9 mouse cellular contexts compared by ENCODE assay signal in the genomic region with DNA sequence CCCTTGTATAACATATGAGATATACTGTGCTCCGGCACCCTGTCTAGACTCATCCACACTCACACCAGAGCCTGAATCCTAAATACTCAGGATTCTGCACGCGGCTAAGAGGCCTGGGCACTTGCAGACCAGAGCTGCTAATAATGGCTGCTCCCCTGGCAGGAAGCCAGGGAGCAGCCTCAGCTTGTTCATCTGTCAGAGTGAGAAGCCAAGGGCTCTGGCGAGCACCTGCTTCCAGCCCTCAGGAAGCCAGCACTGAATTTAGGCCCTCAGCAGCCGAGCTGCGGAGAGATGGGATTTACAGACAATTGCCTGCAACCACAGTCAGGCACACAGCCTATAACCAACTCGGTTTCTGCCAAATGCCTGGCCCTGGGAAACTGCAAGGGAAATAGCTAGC. TPM values are rescaled to one million over a fixed set of nuclear protein-coding genes. Genes with fewer than 3 reads are reported as not detected.
A peak's percentile ranks its signal among the peaks of the same experiment; 100 is the strongest.
DNase-seq lines count a peak whose midpoint lies in the region; ATAC-seq and TF ChIP-seq lines count a peak whose summit lies in the region.
"Had no signal": no experiment of that assay in that cellular context is flagged by ENCODE, and none has a peak within 500 bp of the region (broad histone marks: within the 10 kb centered on the region; RNA-seq: fewer than 3 reads in every experiment).

No protein-coding gene starts in this region.

- H3K27ac ChIP-seq in cerebellum, adult 2 months (ENCODE audit: insufficient read depth, low read length), result peak overlapping the region; percentile 10; the same call in 1 of the 2 replicates
- peak overlapping the region; percentile 13; the same call in 1 of the 2 replicates for H3K27ac ChIP-seq in hindbrain, embryonic 16.5 days (ENCODE audit: low read depth, low read length)
- no peak overlapping the region for H3K27ac ChIP-seq in neural tube, embryonic 12.5 days

- TF ChIP-seq POLR2A in cerebellum, adult 2 months (IDR thresholded peaks at IDR 0.05; ENCODE audit: borderline replicate concordance, insufficient read depth, low read length), result no peak

- 12% methylated on average over 7 of the region's 7 CpGs for WGBS in cerebellum, adult 2 months
- 19% methylated on average over 7 of the region's 7 CpGs for WGBS in hindbrain, embryonic 16.5 days
- 40% methylated on average over 7 of the region's 7 CpGs for WGBS in neural tube, embryonic 12.5 days

- H3K27me3 ChIP-seq in cerebellum, adult 2 months (ENCODE audit: control insufficient read depth, insufficient read depth, low read length), result no peaks in the 10 kb centered on the region
- H3K27me3 ChIP-seq in hindbrain, embryonic 16.5 days (replicated peaks; ENCODE audit: control insufficient read depth, insufficient read depth, low read length), result no peaks in the 10 kb centered on the region
- no peaks in the 10 kb centered on the region for H3K27me3 ChIP-seq in neural tube, embryonic 12.5 days (replicated peaks)

- no peak overlapping the region for H3K4me3 ChIP-seq in cerebellum, adult 2 months (replicated peaks; ENCODE audit: insufficient read depth, low read depth, low read length)
- H3K4me3 ChIP-seq in hindbrain, embryonic 16.5 days (ENCODE audit: low read length), result no peak overlapping the region
- no peak overlapping the region for H3K4me3 ChIP-seq in neural tube, embryonic 12.5 days

- H3K4me2 ChIP-seq in hindbrain, embryonic 16.5 days (ENCODE audit: low read length), result no peak overlapping the region
- no peak overlapping the region for H3K4me2 ChIP-seq in neural tube, embryonic 12.5 days (replicated peaks)

- no peak overlapping the region for H3K9ac ChIP-seq in hindbrain, embryonic 16.5 days (ENCODE audit: low read depth, low read length)
- no peak overlapping the region for H3K9ac ChIP-seq in neural tube, embryonic 12.5 days

- peak; percentile 49 for DNase-seq in layer of hippocampus, adult 11-12 months (ENCODE audit: low spot score)
- no peak for DNase-seq in layer of hippocampus, adult 9-10 months (ENCODE audit: low spot score)
- peak; percentile 82 to 91 for DNase-seq in cerebellum, adult 2 months
- peak; percentile 51 to 71 for DNase-seq in gastrocnemius, adult 8-10 months (ENCODE audit: low spot score in 2 of 2)
- no peak for DNase-seq in urinary bladder, postnatal 36 days (ENCODE audit: low spot score in 2 of 2)

- H3K9me3 ChIP-seq in hindbrain, embryonic 16.5 days (ENCODE audit: control insufficient read depth, low read length), result no peaks in the 10 kb centered on the region
- H3K9me3 ChIP-seq in neural tube, embryonic 12.5 days, result no peaks in the 10 kb centered on the region

- peaks cover 12% of the 10 kb centered on the region for H3K4me1 ChIP-seq in cerebellum, adult 2 months (ENCODE audit: control insufficient read depth, insufficient read depth, low read length)
- peaks cover 5% of the 10 kb centered on the region for H3K4me1 ChIP-seq in hindbrain, embryonic 16.5 days (ENCODE audit: control insufficient read depth, insufficient read depth, low read depth, low read length)
- H3K4me1 ChIP-seq in neural tube, embryonic 12.5 days, result peaks cover 10% of the 10 kb centered on the region

- H3K36me3 ChIP-seq in hindbrain, embryonic 16.5 days (ENCODE audit: control insufficient read depth, insufficient read depth, low read length), result no peaks in the 10 kb centered on the region
- no peaks in the 10 kb centered on the region for H3K36me3 ChIP-seq in neural tube, embryonic 12.5 days
- H3K36me3 ChIP-seq: G1E had no signal

- peak; percentile 95 for ATAC-seq in hindbrain, embryonic 16.5 days
- ATAC-seq in neural tube, embryonic 12.5 days (ENCODE audit: low FRiP score, low read depth), result peak; percentile 77
- no peak for ATAC-seq in activated CD4-positive, CD25-positive, alpha-beta regulatory T cell, adult 4 months

- no peak for TF ChIP-seq CTCF in cerebellum, adult 2 months (IDR thresholded peaks at IDR 0.05; ENCODE audit: borderline replicate concordance, insufficient read depth, low read depth, low read length)

RNA-seq across cellular contexts. Expression of a gene that starts 15.3 kb away (rescaled TPM):
- polyA plus RNA-seq in cerebellum, adult 2 months (2012; rRNA removed), result 44.3 and 45.5 TPM in 2 replicates
- total RNA-seq in gastrocnemius, adult 8-10 months (2022), result 10 to 100 TPM; 69.0 to 96.9 (median 80.8) TPM
- 67.4 and 75.7 TPM in 2 replicates for polyA plus RNA-seq in hindbrain, embryonic 16.5 days (2015; fragmentation: Nextera tagmentation; extraction: Ambion mirVana)
- 51.0 and 51.3 TPM in 2 replicates for polyA plus RNA-seq in neural tube, embryonic 12.5 days (2016; fragmentation: Nextera tagmentation; extraction: Ambion mirVana)
- 1 to 10 TPM in 1 of 2 experiments, under 1 TPM in 1; 0.09 to 1.1 TPM for polyA plus RNA-seq in activated CD4-positive, CD25-positive, alpha-beta regulatory T cell, adult 4 months (2017; shearing (Covaris generic))
- polyA plus RNA-seq: G1E had no signal

Comparison
In these comparisons a context has a peak if more than half of its experiments do, and no peak if none do; other contexts are left out.
1. DNase-seq: peak in layer of hippocampus, adult 11-12 months (single experiment), cerebellum, adult 2 months (2 of 2) and gastrocnemius, adult 8-10 months (2 of 2); none in layer of hippocampus, adult 9-10 months (single experiment) and urinary bladder, postnatal 36 days (0 of 2).
2. RNA of a gene that starts 15.3 kb away (polyA plus RNA-seq): 67.4 to 75.7 TPM in hindbrain, embryonic 16.5 days, 51.0 to 51.3 TPM in neural tube, embryonic 12.5 days and 44.3 to 45.5 TPM in cerebellum, adult 2 months; 0.09 to 1.1 TPM in activated CD4-positive, CD25-positive, alpha-beta regulatory T cell, adult 4 months; every median in the first group is over 10 times any median in the second.